Mouse (Mus musculus) megakaryocyte, embryonic 14.5 days (primary cell): ENCODE measurements at regions not wholly inside any gene's neighbourhood (a gene's known extent, or its start where the extent isn't known, plus 50 kb on each side); places are given as distances from the start of the nearest gene placed in this dataset.

ENCODE experiments used
- FLI1 ChIP-seq: IDR thresholded peaks from 2 replicates; pipeline ENCODE4 v1.6.1; 2012; ENCODE audit warnings: low read length, inconsistent platforms, mixed read lengths
- GATA1 ChIP-seq: IDR thresholded peaks from 3 replicates; pipeline ENCODE4 v1.6.1; 2012; ENCODE audit warnings: mixed read lengths, low read length, inconsistent platforms, borderline replicate concordance

GRCm38 (mm10) chr2:118061291-118061690, 50.4 kb upstream of the Thbs1 start:
- TF ChIP-seq GATA1 (no peak), FLI1 (no peak)
